Mouse (Mus musculus) T-cell, adult 2 months (primary cell): ENCODE results near the gene Msmb.
"Not testable (repeated sequence)": the region's sequence is repeated elsewhere in the genome, so short reads cannot be mapped to it uniquely, and the experiment has no call there.

Experiments
- DNase-seq: peaks from one replicate; pipeline ENCODE4 v3.0.0; 2022; ENCODE audit warnings: low spot score

The Msmb gene

GRCm38 (mm10) chr14:32146578-32146977 lies 4.8 kb downstream of the Msmb start:
- no peak for DNase-seq

DNA sequence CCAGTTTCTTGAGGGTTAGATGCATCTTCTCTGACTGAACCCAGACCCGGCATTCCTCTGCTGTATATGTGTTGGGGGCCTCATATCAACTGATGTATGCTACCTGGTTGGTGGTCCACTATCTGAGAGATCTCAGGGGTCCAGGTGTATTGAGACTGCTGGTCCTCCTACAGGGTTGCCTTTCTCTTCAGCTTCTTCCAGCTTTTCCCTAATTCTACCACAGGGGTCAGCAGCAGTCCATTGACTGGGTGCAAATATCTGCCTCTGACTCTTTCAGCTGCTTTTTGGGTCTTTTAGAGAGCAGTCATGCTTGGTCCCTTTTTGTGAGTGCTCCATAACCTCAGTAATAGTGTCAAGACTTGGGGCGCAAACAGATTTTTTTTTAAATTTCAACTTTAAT lies 9.0 kb downstream of the Msmb start:
- DNase-seq, result no peak

DNA sequence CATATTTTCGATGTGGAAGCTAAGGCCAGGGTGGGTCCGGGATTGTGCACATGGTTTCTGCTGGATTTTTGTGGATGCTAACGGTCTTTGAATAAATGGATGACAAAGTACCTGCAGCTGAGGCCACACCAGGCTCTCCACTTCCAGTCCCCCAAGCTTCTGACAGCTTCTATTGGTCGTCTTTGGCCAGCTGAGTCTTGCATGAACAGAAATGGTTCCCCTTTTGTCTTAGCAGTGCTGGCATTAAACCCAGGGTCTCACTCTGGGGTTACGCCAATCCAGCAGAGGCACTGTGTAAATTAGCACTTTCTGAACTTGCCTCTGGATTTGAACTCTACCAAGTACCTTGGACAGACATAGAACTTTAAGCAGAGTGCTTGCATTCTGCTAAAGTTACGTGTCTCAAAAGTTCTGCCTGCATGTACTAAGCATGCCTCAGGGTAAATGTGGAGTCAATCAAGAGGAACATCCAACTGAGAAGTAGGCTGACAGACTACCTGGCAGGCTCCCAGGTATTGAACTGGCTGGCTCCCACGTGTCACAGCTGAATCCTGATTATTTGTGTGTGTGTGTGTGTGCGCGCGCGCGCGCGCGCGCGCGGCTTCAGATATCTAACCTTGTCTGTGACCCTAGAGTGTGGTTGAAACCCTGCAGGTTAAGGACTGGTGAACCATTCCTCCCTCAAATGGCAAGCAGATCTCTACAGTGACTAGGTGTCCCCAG lies 10.6 kb downstream of the Msmb start:
- no peak for DNase-seq

- DNase-seq, result no peak
Observed at GRCm38 (mm10) chr14:32153156-32153555, 11.3 kb downstream of the Msmb start.

- no peak for DNase-seq
Observed at GRCm38 (mm10) chr14:32154758-32155157, 12.9 kb downstream of the Msmb start.

- DNase-seq, result peak; percentile 57
Observed at GRCm38 (mm10) chr14:32159150-32159670, 17.4 kb downstream of the Msmb start.

GRCm38 (mm10) chr14:32159690-32160246 lies 17.9 kb downstream of the Msmb start, which contains the start of gene Ncoa4:
Gene Ncoa4 (plus strand): TSS chr14:32159865.
- DNase-seq, result peak; percentile 97

- no peak for DNase-seq
Observed at GRCm38 (mm10) chr14:32160563-32160962, 18.7 kb downstream of the Msmb start.

- DNase-seq, result no peak
Observed at GRCm38 (mm10) chr14:32161090-32161885, 19.5 kb downstream of the Msmb start.

- DNase-seq, result no peak
Observed at GRCm38 (mm10) chr14:32162231-32162630, 20.4 kb downstream of the Msmb start.

GRCm38 (mm10) chr14:32163203-32163888 lies 21.5 kb downstream of the Msmb start:
- DNase-seq, result no peak

GRCm38 (mm10) chr14:32164173-32165051 lies 22.6 kb downstream of the Msmb start:
- no peak for DNase-seq

- DNase-seq, result peak; percentile 88
Observed at GRCm38 (mm10) chr14:32165278-32166061, 23.6 kb downstream of the Msmb start.

DNA sequence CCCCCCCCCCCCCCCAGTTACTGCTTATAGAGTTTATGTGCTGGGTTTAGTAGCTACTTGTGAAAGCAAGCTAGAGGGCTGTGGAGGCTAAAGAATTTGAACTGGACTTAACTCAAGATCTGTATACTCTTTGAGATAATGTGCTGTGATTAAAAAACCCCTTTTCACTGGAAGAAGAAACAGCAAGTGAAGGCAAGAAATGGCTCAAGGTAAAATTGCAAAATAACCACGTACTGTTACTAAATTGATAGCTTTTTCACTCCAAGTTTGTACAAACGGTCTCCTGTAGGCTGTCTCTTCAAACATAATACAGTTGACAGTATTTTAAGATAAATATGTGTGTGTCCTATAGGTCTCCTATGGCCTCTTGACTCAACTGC lies 24.2 kb downstream of the Msmb start:
- no peak for DNase-seq

DNA sequence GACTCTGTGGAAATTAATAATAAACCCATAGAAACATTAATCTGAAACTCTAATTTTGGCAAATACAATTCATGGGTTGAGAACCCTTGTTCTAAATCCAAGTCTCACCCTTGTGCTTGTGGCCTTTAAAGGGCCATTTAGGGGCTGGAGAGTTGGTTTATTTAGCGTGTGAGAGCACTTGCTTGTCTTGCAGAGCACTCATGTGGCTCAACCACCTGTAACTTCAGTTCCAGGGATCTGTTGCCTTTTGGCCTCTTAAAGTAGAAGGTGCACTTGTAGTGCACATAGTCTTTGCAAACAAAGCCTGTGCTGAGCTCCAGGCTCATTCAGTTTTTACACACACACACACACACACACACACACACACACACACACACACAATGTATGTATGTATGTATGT lies 25.0 kb downstream of the Msmb start:
- DNase-seq, result no peak

GRCm38 (mm10) chr14:32167326-32167725 lies 25.5 kb downstream of the Msmb start:
- no peak for DNase-seq

- no peak for DNase-seq
Observed at GRCm38 (mm10) chr14:32168653-32169231, 26.9 kb downstream of the Msmb start.

GRCm38 (mm10) chr14:32170137-32170536 lies 28.3 kb downstream of the Msmb start:
- DNase-seq, result no peak

DNA sequence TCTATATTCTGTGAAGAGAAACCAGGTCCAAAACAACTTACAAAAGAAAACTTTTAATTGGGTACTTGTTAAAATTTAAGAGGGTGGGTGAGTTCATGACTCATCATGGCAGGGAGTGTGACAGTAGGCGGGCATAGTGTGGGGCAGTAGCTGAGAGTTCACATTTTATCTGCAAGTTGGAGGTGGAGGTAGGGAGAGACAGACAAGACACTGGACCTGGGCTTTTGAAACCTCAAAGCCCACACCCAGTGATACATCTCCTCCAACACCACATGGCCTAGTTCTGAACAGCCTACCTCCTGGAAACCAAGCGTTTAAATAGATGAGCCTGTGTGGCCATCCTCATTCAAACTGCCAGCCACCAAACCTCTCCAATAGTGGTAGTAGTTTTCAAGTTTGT lies 33.5 kb downstream of the Msmb start:
- no peak for DNase-seq

GRCm38 (mm10) chr14:32176590-32176989 lies 34.8 kb downstream of the Msmb start:
- DNase-seq, result not testable (repeated sequence)
